Mouse (Mus musculus): ENCODE measurements at regions not wholly inside any gene's neighbourhood (a gene's known extent, or its start where the extent isn't known, plus 50 kb on each side); places are given as distances from the start of the nearest gene placed in this dataset.

DNA sequence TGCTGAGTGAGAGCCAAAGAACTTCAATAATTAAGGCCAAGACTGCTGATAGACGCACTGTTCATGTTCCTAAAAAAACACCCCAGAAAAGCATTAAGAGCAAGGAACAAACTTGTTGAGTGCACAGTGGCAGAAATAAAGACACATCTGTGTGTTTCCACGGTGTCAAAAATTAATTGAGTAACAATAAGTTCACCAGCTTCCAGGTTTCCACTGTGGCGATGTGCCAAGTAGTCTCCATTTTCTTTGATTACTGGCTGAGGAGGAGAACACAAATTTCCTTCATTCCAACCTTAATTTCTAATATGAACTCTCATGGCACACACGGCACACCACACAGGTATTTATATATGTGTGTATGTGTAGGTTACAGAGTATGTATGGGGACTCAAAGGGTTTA is 54.3 kb upstream of the Lrpap1 start:
- ATAC-seq (no peak), DNase-seq (ENCODE audit: low spot score) (no peak)
- no peak for TF ChIP-seq EP300 (IDR thresholded peaks at IDR 0.05)
- TF ChIP-seq CTCF (IDR thresholded peaks at IDR 0.05): no peak
- Histone ChIP-seq H3K4me2 (replicated peaks; ENCODE audit: low read depth, low read length) (no peak overlapping the region), H3K4me1 (ENCODE audit: insufficient read depth, low read depth, low read length) (peaks cover 11% of the 10 kb centered on the region; the same call in 1 of the 2 replicates), H3K4me3 (ENCODE audit: low read depth, low read length) (no peak overlapping the region), H3K27ac (ENCODE audit: low read length) (no peak overlapping the region), H3K9ac (replicated peaks; ENCODE audit: low read depth) (no peak overlapping the region), H3K36me3 (ENCODE audit: insufficient read depth, low read length) (no peaks in the 10 kb centered on the region), H3K27me3 (replicated peaks; ENCODE audit: insufficient read depth, low read length) (no peaks in the 10 kb centered on the region), H3K9me3 (ENCODE audit: low read length) (no peaks in the 10 kb centered on the region)
- 57% methylated on average over 4 of the region's 4 CpGs for WGBS

- DNase-seq (ENCODE audit: low spot score): no peak
Measured at GRCm38 (mm10) chr5:35159178-35159661, 53.7 kb upstream of the Lrpap1 start.

DNA sequence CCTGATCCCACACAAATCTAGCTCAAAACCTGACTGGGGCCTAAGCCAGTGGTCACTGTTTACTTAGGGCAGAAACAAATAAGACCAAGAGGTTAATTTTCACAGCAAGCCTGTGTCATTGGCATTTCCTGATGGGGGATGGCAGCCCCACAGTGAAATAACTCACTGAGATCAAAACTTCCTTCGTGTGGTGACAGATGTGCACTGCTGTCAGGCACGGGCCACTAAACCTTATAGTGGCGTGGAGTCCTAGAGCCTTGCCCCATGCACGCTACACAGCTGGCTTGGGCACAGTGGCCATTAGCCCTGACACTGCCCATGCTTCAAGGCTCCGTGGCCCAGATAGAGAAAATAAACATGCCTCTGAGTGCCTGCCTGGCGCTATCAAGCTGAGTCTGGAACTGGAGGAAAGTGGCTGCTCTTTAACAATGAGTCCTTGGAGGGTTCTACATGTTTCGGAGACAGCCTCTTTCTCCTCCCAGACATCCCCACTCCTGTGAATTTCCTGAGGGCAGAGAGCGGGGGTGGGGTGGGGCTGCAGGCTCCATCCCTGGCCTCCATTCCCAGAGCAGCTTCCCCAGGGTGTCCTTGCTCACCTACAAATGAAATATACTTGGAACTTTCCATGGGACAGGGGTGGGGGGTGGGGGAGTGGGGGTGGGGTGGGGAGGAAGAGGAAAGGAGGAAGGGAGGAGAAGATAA is 52.9 kb upstream of the Lrpap1 start:
- ATAC-seq: peak; percentile 30; the same call in 1 of the 2 replicates
- Histone ChIP-seq H3K9me3 (ENCODE audit: low read length) (no peaks in the 10 kb centered on the region), H3K9ac (replicated peaks; ENCODE audit: low read depth) (no peak overlapping the region), H3K4me2 (replicated peaks; ENCODE audit: low read depth, low read length) (no peak overlapping the region), H3K4me1 (ENCODE audit: insufficient read depth, low read depth, low read length) (peaks cover 11% of the 10 kb centered on the region; the same call in 1 of the 2 replicates), H3K27ac (ENCODE audit: low read length) (no peak overlapping the region), H3K27me3 (replicated peaks; ENCODE audit: insufficient read depth, low read length) (no peaks in the 10 kb centered on the region), H3K4me3 (ENCODE audit: low read depth, low read length) (no peak overlapping the region), H3K36me3 (ENCODE audit: insufficient read depth, low read length) (no peaks in the 10 kb centered on the region)
- WGBS: 16% methylated on average over 8 of the region's 8 CpGs
- no peak for TF ChIP-seq EP300 (IDR thresholded peaks at IDR 0.05)
- TF ChIP-seq CTCF (IDR thresholded peaks at IDR 0.05): no peak
- DNase-seq (ENCODE audit: low spot score): peak; percentile 22

More at GRCm38 (mm10) chr5:35159178-35159661, 53.7 kb upstream of the Lrpap1 start:
- ATAC-seq: no peak
- 38% methylated on average over 9 of the region's 9 CpGs for WGBS
- H3K4me2 ChIP-seq (replicated peaks; ENCODE audit: low read depth, low read length): no peak overlapping the region
- no peak overlapping the region for H3K9ac ChIP-seq (replicated peaks; ENCODE audit: low read depth)
- TF ChIP-seq CTCF (IDR thresholded peaks at IDR 0.05): no peak
- no peak for TF ChIP-seq EP300 (IDR thresholded peaks at IDR 0.05)
- H3K27me3 ChIP-seq (replicated peaks; ENCODE audit: insufficient read depth, low read length): no peaks in the 10 kb centered on the region
- H3K27ac ChIP-seq (ENCODE audit: low read length): no peak overlapping the region
- H3K4me3 ChIP-seq (ENCODE audit: low read depth, low read length): no peak overlapping the region
- peaks cover 11% of the 10 kb centered on the region; the same call in 1 of the 2 replicates for H3K4me1 ChIP-seq (ENCODE audit: insufficient read depth, low read depth, low read length)
- H3K36me3 ChIP-seq (ENCODE audit: insufficient read depth, low read length): no peaks in the 10 kb centered on the region
- no peaks in the 10 kb centered on the region for H3K9me3 ChIP-seq (ENCODE audit: low read length)

GRCm38 (mm10) chr5:35156371-35156770 is 50.8 kb upstream of the Lrpap1 start:
- Histone ChIP-seq H3K4me1 (ENCODE audit: insufficient read depth, low read depth, low read length) (peaks cover 11% of the 10 kb centered on the region; the same call in 1 of the 2 replicates), H3K27ac (ENCODE audit: low read length) (no peak overlapping the region), H3K36me3 (ENCODE audit: insufficient read depth, low read length) (no peaks in the 10 kb centered on the region), H3K27me3 (replicated peaks; ENCODE audit: insufficient read depth, low read length) (no peaks in the 10 kb centered on the region), H3K4me3 (ENCODE audit: low read depth, low read length) (no peak overlapping the region), H3K9me3 (ENCODE audit: low read length) (no peaks in the 10 kb centered on the region), H3K9ac (replicated peaks; ENCODE audit: low read depth) (no peak overlapping the region), H3K4me2 (replicated peaks; ENCODE audit: low read depth, low read length) (no peak overlapping the region)
- TF ChIP-seq EP300 (IDR thresholded peaks at IDR 0.05) (no peak), CTCF (IDR thresholded peaks at IDR 0.05) (no peak)
- DNase-seq (ENCODE audit: low spot score): no peak
- 56% methylated on average over 7 of the region's 7 CpGs for WGBS
- no peak for ATAC-seq

- H3K27me3 ChIP-seq (replicated peaks; ENCODE audit: insufficient read depth, low read length): no peaks in the 10 kb centered on the region
- peak; percentile 83 for ATAC-seq
- peak; percentile 45 for DNase-seq (ENCODE audit: low spot score)
- 59% methylated on average over 3 of the region's 3 CpGs for WGBS
- H3K9me3 ChIP-seq (ENCODE audit: low read length): no peaks in the 10 kb centered on the region
- H3K4me2 ChIP-seq (replicated peaks; ENCODE audit: low read depth, low read length): no peak overlapping the region
- H3K9ac ChIP-seq (replicated peaks; ENCODE audit: low read depth): no peak overlapping the region
- H3K27ac ChIP-seq (ENCODE audit: low read length): no peak overlapping the region
- no peak overlapping the region for H3K4me3 ChIP-seq (ENCODE audit: low read depth, low read length)
- no peaks in the 10 kb centered on the region for H3K36me3 ChIP-seq (ENCODE audit: insufficient read depth, low read length)
- TF ChIP-seq EP300 (IDR thresholded peaks at IDR 0.05) (peak; percentile 74), CTCF (IDR thresholded peaks at IDR 0.05) (no peak)
- peaks cover 11% of the 10 kb centered on the region; the same call in 1 of the 2 replicates for H3K4me1 ChIP-seq (ENCODE audit: insufficient read depth, low read depth, low read length)
Measured at GRCm38 (mm10) chr5:35155717-35156116, 50.2 kb upstream of the Lrpap1 start.

All from lung, postnatal 0 days (tissue).